Mouse (Mus musculus): ENCODE measurements at regions not wholly inside any gene's neighbourhood (a gene's known extent, or its start where the extent isn't known, plus 50 kb on each side); places are given as distances from the start of the nearest gene placed in this dataset.

DNA sequence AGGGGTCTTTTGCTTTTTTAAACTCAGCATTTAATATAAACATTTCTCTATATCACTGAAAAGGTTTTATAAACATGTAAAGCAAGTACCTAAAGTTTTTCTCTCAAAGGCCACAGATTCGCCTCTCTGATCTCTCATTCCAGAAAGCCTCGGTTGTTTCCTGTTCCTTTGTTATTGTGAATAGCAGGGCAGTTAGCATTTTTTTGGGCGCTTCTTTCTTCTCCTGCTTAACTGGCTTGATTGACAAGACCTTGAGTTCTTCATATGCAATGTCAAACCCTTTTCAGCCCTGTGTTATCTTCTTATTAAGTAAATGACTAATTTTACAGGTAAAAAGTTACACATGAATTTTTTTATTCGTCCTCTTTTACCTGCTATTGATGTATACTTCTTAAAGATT, 316.7 kb downstream of the Slc4a3 start:
- H3K4me1 ChIP-seq (replicated peaks), result no peaks in the 10 kb centered on the region
- no peaks in the 10 kb centered on the region for H3K9me3 ChIP-seq (replicated peaks)
- H3K4me3 ChIP-seq, result no peak overlapping the region
- 60% methylated on average over 4 of the region's 4 CpGs for WGBS
- no peak for ATAC-seq (replicated peaks; ENCODE audit: insufficient number of reproducible peaks, insufficient read depth, low FRiP score, low read depth)
- H3K9ac ChIP-seq, result no peak overlapping the region
- no peak overlapping the region for H3K4me2 ChIP-seq
- no peaks in the 10 kb centered on the region for H3K27me3 ChIP-seq
- no peak overlapping the region for H3K27ac ChIP-seq
- H3K36me3 ChIP-seq, result no peaks in the 10 kb centered on the region

DNA sequence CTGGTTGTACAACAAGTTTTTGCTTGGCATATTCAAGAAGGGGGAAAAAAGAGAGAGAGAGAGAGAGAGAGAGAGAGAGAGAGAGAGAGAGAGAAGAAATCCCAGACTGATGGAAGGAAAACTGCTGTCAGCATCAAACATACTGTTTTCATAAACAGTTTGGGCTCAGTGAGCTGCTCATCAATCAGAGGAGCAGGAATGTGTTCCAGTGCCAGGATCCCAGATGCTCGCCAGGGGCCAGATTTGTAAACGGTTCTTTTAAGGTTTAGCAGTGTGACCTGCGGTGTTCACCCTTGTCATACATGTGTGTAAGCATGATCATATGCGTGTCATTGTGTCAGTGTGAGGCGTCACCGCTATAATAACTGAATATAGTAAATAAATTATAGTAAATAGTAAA, 320.5 kb downstream of the Slc4a3 start:
- no peaks in the 10 kb centered on the region for H3K27me3 ChIP-seq
- H3K36me3 ChIP-seq, result no peaks in the 10 kb centered on the region
- H3K9ac ChIP-seq, result no peak overlapping the region
- ATAC-seq (replicated peaks; ENCODE audit: insufficient number of reproducible peaks, insufficient read depth, low FRiP score, low read depth), result no peak
- WGBS, result 76% methylated on average over 6 of the region's 6 CpGs
- H3K4me3 ChIP-seq, result no peak overlapping the region
- no peaks in the 10 kb centered on the region for H3K9me3 ChIP-seq (replicated peaks)
- H3K4me2 ChIP-seq, result no peak overlapping the region
- no peak overlapping the region for H3K27ac ChIP-seq
- no peaks in the 10 kb centered on the region for H3K4me1 ChIP-seq (replicated peaks)

DNA sequence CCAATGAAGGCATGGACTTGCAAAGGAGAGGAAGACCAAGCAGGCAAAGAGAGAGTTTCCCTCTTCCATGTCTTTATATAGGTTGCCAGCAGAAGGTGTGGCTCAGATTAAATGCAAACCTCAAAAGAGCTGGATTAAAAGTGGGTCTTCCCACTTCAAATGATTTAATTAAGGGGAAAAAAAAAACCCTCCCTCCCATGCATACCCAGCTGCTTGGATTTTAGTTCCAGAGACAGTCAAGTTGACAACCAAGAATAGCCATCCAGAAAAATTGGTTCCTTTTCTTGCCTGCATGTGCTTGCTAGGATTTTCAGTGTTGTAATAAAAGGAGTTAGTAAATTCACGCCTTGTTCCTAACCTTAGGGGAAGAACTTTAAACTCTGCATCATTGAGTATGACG, 323.3 kb downstream of the Slc4a3 start:
- Histone ChIP-seq H3K9me3 (replicated peaks) (no peaks in the 10 kb centered on the region), H3K36me3 (no peaks in the 10 kb centered on the region), H3K4me3 (no peak overlapping the region), H3K4me1 (replicated peaks) (no peaks in the 10 kb centered on the region), H3K27ac (no peak overlapping the region), H3K9ac (no peak overlapping the region), H3K4me2 (no peak overlapping the region), H3K27me3 (no peaks in the 10 kb centered on the region)
- 82% methylated on average over 2 of the region's 2 CpGs for WGBS
- no peak for ATAC-seq (replicated peaks; ENCODE audit: insufficient number of reproducible peaks, insufficient read depth, low FRiP score, low read depth)

DNA sequence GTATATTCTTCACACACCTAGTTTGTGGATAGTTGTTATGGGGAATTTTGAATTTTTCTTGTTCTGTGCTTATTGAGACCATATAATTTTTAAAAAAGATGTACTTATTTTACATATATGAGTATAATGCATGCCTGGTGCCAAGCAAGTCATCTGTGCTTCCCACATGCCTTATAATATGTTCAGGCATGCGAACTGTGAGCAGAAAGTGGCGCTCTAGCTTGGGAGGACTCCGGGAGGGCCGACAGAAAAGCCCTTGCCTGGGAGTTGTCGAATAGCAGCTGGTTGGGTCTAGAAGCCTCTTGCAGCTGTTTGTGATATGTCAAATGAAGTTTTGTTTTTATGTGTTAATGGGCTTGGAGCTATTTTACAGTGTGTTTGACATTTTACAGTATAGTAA, 323.8 kb downstream of the Slc4a3 start:
- 65% methylated on average over 5 of the region's 5 CpGs for WGBS
- ATAC-seq (replicated peaks; ENCODE audit: insufficient number of reproducible peaks, insufficient read depth, low FRiP score, low read depth), result no peak

DNA sequence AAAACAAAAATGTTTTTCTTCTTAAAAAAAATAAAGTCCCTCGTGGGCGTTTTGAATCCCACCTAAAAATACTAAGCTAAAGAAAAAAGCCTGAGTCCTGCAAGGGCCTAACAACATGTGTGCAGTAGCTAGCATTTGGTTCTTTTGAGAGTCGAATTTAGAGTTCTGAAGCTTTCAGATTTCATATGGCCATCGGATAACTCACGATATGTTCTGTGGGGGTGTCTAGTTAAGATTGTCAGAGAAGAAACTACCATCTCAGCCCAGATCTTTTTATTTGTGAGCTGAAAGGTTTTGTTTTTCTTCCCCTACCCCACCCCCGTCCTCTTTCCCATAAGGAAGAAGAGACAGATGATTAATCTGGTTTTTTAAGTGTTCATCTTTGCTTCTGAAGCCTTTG, 327.8 kb downstream of the Slc4a3 start:
- Histone ChIP-seq H3K9me3 (replicated peaks) (no peaks in the 10 kb centered on the region), H3K4me2 (no peak overlapping the region), H3K9ac (no peak overlapping the region), H3K27me3 (no peaks in the 10 kb centered on the region), H3K4me3 (no peak overlapping the region), H3K4me1 (replicated peaks) (no peaks in the 10 kb centered on the region), H3K36me3 (no peaks in the 10 kb centered on the region), H3K27ac (no peak overlapping the region)
- no peak for ATAC-seq (replicated peaks; ENCODE audit: insufficient number of reproducible peaks, insufficient read depth, low FRiP score, low read depth)
- WGBS, result 73% methylated on average over 6 of the region's 6 CpGs

More for the DNA sequence above, 323.8 kb downstream of the Slc4a3 start:
- H3K9ac ChIP-seq, result no peak overlapping the region
- no peak overlapping the region for H3K27ac ChIP-seq
- H3K4me2 ChIP-seq, result no peak overlapping the region
- H3K9me3 ChIP-seq (replicated peaks), result no peaks in the 10 kb centered on the region
- H3K36me3 ChIP-seq, result no peaks in the 10 kb centered on the region
- no peaks in the 10 kb centered on the region for H3K27me3 ChIP-seq
- H3K4me3 ChIP-seq, result no peak overlapping the region
- no peaks in the 10 kb centered on the region for H3K4me1 ChIP-seq (replicated peaks)

DNA sequence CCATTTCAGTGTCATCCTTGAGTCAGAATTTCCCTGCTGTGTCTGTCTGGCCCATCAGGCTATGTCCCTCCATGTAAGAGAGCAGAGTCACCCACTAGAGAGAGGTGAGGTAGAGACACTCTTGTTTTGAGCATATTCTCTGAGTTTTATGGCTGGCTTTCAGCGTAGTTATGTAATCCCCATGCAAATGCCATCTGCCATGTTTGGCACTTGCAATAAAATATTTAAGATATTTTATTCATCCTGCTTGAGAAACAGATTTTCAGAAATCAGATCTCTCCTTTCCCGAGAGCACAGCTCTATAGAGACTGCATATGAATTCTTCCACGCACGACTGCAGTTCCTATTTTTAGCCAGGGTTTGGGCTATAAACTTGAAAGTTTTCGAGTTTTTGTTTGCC, 331.1 kb downstream of the Slc4a3 start:
- Histone ChIP-seq H3K9me3 (replicated peaks) (no peaks in the 10 kb centered on the region), H3K27ac (no peak overlapping the region), H3K4me3 (no peak overlapping the region), H3K27me3 (no peaks in the 10 kb centered on the region), H3K4me2 (no peak overlapping the region), H3K9ac (no peak overlapping the region), H3K36me3 (no peaks in the 10 kb centered on the region), H3K4me1 (replicated peaks) (no peaks in the 10 kb centered on the region)
- WGBS, result 74% methylated on average over 5 of the region's 5 CpGs
- no peak for ATAC-seq (replicated peaks; ENCODE audit: insufficient number of reproducible peaks, insufficient read depth, low FRiP score, low read depth)

DNA sequence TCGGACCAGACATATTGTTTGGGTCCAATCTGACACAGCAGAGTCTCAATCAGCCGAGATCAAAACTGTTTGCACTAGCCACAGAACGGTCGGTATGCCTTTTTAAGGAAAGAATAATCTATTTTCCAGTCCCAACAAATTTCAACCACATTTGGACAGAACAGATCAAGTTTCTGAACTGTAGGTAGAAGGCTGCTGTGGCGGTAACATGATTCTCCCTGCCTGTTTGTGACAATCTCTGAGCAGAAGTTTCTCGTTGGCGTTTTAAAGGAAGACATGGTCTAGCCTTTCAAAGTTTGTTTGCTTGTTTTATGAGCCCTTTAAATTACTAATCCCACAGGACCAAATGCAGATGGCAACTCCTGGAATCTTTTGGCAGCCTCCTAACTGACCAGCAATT, 339.6 kb downstream of the Slc4a3 start:
- Histone ChIP-seq H3K36me3 (no peaks in the 10 kb centered on the region), H3K4me1 (replicated peaks) (no peaks in the 10 kb centered on the region), H3K27me3 (no peaks in the 10 kb centered on the region), H3K4me3 (no peak overlapping the region), H3K9ac (no peak overlapping the region), H3K9me3 (replicated peaks) (no peaks in the 10 kb centered on the region), H3K4me2 (no peak overlapping the region), H3K27ac (no peak overlapping the region)
- 30% methylated on average over 7 of the region's 7 CpGs for WGBS
- no peak for ATAC-seq (replicated peaks; ENCODE audit: insufficient number of reproducible peaks, insufficient read depth, low FRiP score, low read depth)

DNA sequence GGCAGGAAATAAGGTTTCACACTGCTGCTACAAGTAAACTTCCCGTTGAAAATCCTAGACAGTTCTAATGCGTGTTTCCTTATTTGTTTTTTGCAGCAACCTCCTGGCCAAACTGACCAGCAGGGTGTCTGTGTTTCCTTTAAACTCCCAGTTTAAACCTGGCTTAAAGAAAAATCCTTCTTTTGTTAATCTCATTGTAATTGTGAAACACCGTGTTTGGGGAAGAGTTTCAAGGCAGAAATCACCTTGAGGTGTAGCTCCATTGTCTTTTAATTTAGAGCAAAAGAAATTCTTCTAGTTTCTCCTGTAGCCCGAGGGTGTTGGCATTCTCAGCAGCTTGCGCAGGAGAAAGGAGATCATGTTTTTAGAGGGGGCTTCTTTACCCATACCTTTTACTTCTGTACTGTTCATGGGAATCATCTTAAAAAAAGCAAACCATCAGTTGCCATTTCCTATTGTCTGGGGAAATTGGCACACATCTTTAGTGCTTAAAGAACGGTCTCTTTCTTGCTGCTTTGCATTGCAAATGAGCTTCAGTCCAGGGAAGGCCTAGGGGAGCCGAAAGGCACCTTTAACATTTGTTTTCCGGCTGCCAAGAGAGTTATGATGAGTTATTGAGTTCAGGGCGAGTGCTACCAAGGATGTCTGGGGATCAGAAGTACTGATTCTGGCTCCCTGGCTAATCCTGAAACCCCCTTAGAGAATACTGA, 342.6 kb downstream of the Slc4a3 start:
- Histone ChIP-seq H3K36me3 (no peaks in the 10 kb centered on the region), H3K9ac (no peak overlapping the region), H3K27me3 (no peaks in the 10 kb centered on the region), H3K4me2 (no peak overlapping the region), H3K4me3 (no peak overlapping the region), H3K4me1 (replicated peaks) (no peaks in the 10 kb centered on the region), H3K9me3 (replicated peaks) (no peaks in the 10 kb centered on the region), H3K27ac (no peak overlapping the region)
- WGBS, result 38% methylated on average over 9 of the region's 9 CpGs
- ATAC-seq (replicated peaks; ENCODE audit: insufficient number of reproducible peaks, insufficient read depth, low FRiP score, low read depth), result no peak

DNA sequence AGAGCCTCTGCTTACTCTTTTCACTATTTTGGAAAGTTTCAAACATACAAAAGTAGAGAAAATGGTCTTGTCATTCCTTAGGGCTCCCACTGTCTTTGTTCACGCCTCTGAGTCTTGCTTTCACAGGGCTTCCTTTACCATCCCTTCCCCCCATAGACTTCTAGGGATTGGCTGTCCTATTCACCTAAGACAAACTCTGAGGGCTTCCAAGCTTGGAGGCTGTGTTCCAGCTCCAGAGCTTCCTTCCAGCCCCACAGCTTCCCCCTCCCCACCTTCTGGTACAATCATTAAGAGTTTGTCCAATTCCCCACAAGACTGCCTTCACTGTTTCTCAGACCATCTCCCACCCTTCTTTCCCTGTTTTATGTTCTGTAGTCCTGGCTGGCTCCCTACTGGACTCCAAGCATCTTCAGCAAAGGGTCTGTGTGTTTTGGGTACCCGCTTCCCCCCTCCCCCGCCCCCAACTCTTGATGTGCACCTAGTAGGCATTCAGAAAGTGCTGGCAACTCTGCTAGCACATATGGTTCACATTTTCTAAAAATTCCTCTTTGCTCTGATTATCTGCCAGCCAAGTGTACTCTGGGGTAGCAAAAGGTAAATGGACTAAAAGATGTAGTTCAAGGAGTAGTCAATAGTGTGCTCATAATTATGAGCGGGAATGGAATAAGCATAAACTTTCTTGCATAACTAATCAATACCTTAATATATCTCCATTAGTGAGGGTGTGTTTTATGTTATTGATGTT, 344.0 kb downstream of the Slc4a3 start:
- Histone ChIP-seq H3K27ac (no peak overlapping the region), H3K27me3 (no peaks in the 10 kb centered on the region), H3K9me3 (replicated peaks) (no peaks in the 10 kb centered on the region), H3K4me1 (replicated peaks) (no peaks in the 10 kb centered on the region), H3K36me3 (no peaks in the 10 kb centered on the region), H3K4me2 (no peak overlapping the region), H3K4me3 (no peak overlapping the region), H3K9ac (no peak overlapping the region)
- WGBS, result 76% methylated on average over 4 of the region's 4 CpGs
- ATAC-seq (replicated peaks; ENCODE audit: insufficient number of reproducible peaks, insufficient read depth, low FRiP score, low read depth), result no peak

DNA sequence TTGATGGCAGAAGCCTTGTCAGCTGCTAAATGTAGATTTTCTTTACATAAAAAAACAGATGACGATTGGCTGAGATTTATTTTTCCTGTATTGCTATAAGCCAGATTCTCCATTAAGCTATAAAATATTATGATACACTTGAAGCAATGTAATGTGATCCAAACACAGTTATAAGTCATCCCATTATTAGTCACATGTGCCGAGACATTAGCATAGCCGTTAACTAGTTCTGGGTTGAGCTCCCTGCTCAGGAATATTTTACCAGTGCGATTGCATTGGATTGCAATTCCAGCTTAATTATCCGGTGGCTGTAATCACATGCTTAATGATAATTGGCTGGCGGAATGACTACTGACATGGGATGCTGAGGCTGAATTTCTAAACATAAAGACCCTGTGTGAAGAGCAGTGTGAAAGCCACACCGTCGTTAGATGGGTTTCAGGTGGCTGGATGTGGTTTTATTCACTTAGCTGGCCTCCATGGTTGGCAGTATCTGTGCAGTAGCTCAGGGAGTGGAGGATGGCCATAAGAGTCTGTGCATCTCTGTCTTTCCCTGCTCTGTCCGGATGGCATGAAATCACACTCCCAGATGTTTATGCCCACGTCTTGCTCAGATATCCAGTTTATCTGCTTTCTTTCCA, 344.7 kb downstream of the Slc4a3 start:
- no peak for ATAC-seq (replicated peaks; ENCODE audit: insufficient number of reproducible peaks, insufficient read depth, low FRiP score, low read depth)
- 82% methylated on average over 10 of the region's 10 CpGs for WGBS
- H3K4me2 ChIP-seq, result no peak overlapping the region

DNA sequence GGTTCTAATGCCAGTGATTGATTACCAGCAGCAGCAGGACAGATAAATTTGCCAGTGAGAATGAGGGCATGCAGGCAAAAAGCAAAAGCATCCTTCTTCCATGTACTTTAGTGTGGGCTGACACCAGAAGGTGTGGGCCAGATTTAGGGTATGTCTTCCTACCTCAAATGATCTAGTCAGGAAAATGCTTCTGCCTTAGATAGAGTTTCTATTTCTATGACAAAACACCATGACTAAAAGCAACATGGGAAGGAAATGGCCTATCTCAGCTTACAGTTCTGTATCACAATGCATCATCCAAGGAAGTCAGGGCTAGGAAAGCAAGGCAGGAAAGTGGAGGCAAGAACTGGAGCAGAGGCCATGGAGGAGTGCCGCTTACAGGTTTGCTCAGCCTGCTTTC, 349.5 kb downstream of the Slc4a3 start:
- H3K27ac ChIP-seq, result no peak overlapping the region

More for the DNA sequence above, 344.7 kb downstream of the Slc4a3 start:
- Histone ChIP-seq H3K36me3 (no peaks in the 10 kb centered on the region), H3K9me3 (replicated peaks) (no peaks in the 10 kb centered on the region), H3K9ac (no peak overlapping the region), H3K4me1 (replicated peaks) (no peaks in the 10 kb centered on the region), H3K4me3 (no peak overlapping the region), H3K27me3 (no peaks in the 10 kb centered on the region), H3K27ac (no peak overlapping the region)

More for the DNA sequence above, 349.5 kb downstream of the Slc4a3 start:
- Histone ChIP-seq H3K36me3 (no peaks in the 10 kb centered on the region), H3K4me2 (no peak overlapping the region), H3K9me3 (replicated peaks) (no peaks in the 10 kb centered on the region), H3K27me3 (no peaks in the 10 kb centered on the region), H3K4me1 (replicated peaks) (no peaks in the 10 kb centered on the region), H3K4me3 (no peak overlapping the region), H3K9ac (no peak overlapping the region)
- no peak for ATAC-seq (replicated peaks; ENCODE audit: insufficient number of reproducible peaks, insufficient read depth, low FRiP score, low read depth)
- WGBS, result 84% methylated on average over 1 of the region's 1 CpGs
